Mouse (Mus musculus) granulocyte monocyte progenitor cell, adult 5-6 weeks (primary cell): Measurements from ENCODE around the gene Guk1. TPM values are rescaled to one million over a fixed set of nuclear protein-coding genes. Genes with fewer than 3 reads are reported as not detected.

Experiments used
- ATAC-seq: replicated peaks from 2 replicates; pipeline ENCODE4 v1.8.0; 2016; ENCODE audit warnings: mild to moderate bottlenecking, moderate TSS enrichment, inconsistent platforms; ENCODE audit not compliant: poor library complexity, severe bottlenecking
- total RNA-seq, 2 experiments: library from RNA; stranded (forward) in 1 of 2; stranded (reverse) in 1 of 2; fragments of 200-712, 200-1000 nt in 1 of 2; fragments of >200 nt in 1 of 2; fragmentation: Nextera tagmentation in 1 of 2; gene quantifications; 2 replicates each; pipeline ENCODE4 v1.2.3; 2014 to 2017

Gene Guk1
- total RNA-seq, 2 experiments from 2014 or later = 33.2 to 41.9 TPM

- ATAC-seq = no peak
These were observed 26.3 kb downstream of the Guk1 start for GRCm38 (mm10) chr11:59165616-59166241.

- ATAC-seq = no peak
These were observed 27.6 kb downstream of the Guk1 start for GRCm38 (mm10) chr11:59164384-59164783.

GRCm38 (mm10) chr11:59163255-59164236 lies 28.5 kb downstream of the Guk1 start, which contains the start of gene Iba57:
Gene Iba57 (minus strand): TSS chr11:59163739.
- peak; percentile 93 for ATAC-seq

GRCm38 (mm10) chr11:59162443-59163254 lies 29.4 kb downstream of the Guk1 start:
- ATAC-seq = no peak

- no peak for ATAC-seq
These were observed 30.6 kb downstream of the Guk1 start for GRCm38 (mm10) chr11:59161398-59161797.

GRCm38 (mm10) chr11:59159558-59159957 lies 32.5 kb downstream of the Guk1 start:
- no peak for ATAC-seq

GRCm38 (mm10) chr11:59159099-59159498 lies 32.9 kb downstream of the Guk1 start:
- ATAC-seq = no peak

- no peak for ATAC-seq
These were observed 36.1 kb downstream of the Guk1 start for GRCm38 (mm10) chr11:59155900-59156299.

GRCm38 (mm10) chr11:59154220-59154619 lies 37.8 kb downstream of the Guk1 start:
- ATAC-seq = no peak

GRCm38 (mm10) chr11:59151729-59152128 lies 40.3 kb downstream of the Guk1 start:
- ATAC-seq = peak; percentile 37; the same call in 1 of the 2 replicates

GRCm38 (mm10) chr11:59149302-59149701 lies 42.7 kb downstream of the Guk1 start:
- no peak for ATAC-seq

- no peak for ATAC-seq
These were observed 49.0 kb downstream of the Guk1 start for GRCm38 (mm10) chr11:59142962-59143361.

GRCm38 (mm10) chr11:59141772-59142370 lies 50.1 kb downstream of the Guk1 start:
- ATAC-seq = peak; percentile 86

GRCm38 (mm10) chr11:59138537-59139486 lies 53.2 kb downstream of the Guk1 start:
- ATAC-seq = no peak

GRCm38 (mm10) chr11:59136994-59137706 lies 54.9 kb downstream of the Guk1 start:
- ATAC-seq = no peak

GRCm38 (mm10) chr11:59135904-59136452 lies 56.0 kb downstream of the Guk1 start, which contains the start of gene Obscn:
Gene Obscn (minus strand): TSS chr11:59136402.
- no peak for ATAC-seq

- ATAC-seq = no peak
These were observed 56.8 kb downstream of the Guk1 start for GRCm38 (mm10) chr11:59135051-59135820.
